Mouse (Mus musculus) ES-E14 (cell line): ENCODE data around the gene Eef1akmt1. TPM values are rescaled to one million over a fixed set of nuclear protein-coding genes. Genes with fewer than 3 reads are reported as not detected.

Experiments
- DNase-seq: peaks from one replicate; pipeline ENCODE4 v3.0.0-alpha.2; 2013; ENCODE audit warnings: low read depth, low spot score
- H3K27ac ChIP-seq: 2 replicates; pipeline ENCODE4 v1.5.1; 2012; ENCODE audit warnings: low read depth, mild to moderate bottlenecking, low read length, moderate library complexity, mixed read lengths; ENCODE audit not compliant: poor library complexity, insufficient read depth, severe bottlenecking
- H3K36me3 ChIP-seq: 2 replicates; pipeline ENCODE4 v1.6.1; 2012; ENCODE audit warnings: mild to moderate bottlenecking, low read length, moderate library complexity, mixed read lengths; ENCODE audit not compliant: control insufficient read depth, poor library complexity, insufficient read depth, severe bottlenecking
- H3K4me1 ChIP-seq, 2 experiments: fragments of 150-350 bp in 1 of 2; sonication (generic) in 1 of 2; 2 replicates each; pipeline ENCODE4 v1.6.1; 2012; ENCODE audit warnings: low read length in 2 of 2, mild to moderate bottlenecking in 1 of 2, mixed read lengths in 1 of 2; ENCODE audit not compliant: control insufficient read depth in 2 of 2, insufficient read depth in 2 of 2, poor library complexity in 1 of 2
- H3K4me3 ChIP-seq, 2 experiments: fragments of 150-350 bp in 1 of 2; sonication (generic) in 1 of 2; 2 replicates each; pipeline ENCODE4 v1.5.1; 2012; ENCODE audit warnings: low read length in 2 of 2, low read depth in 1 of 2, mild to moderate bottlenecking in 1 of 2, mixed read lengths in 1 of 2; ENCODE audit not compliant: insufficient read depth in 1 of 2, poor library complexity in 1 of 2, severe bottlenecking in 1 of 2
- H3K9ac ChIP-seq: 2 replicates; pipeline ENCODE4 v1.6.1; 2012; ENCODE audit warnings: low read depth, mild to moderate bottlenecking, low read length, mixed read lengths; ENCODE audit not compliant: poor library complexity, insufficient read depth, severe bottlenecking
- H3K9me3 ChIP-seq: fragments of 150-350 bp; sonication (generic); 2 replicates; pipeline ENCODE4 v1.6.1; 2012; ENCODE audit warnings: low read depth, mild to moderate bottlenecking, low read length; ENCODE audit not compliant: control insufficient read depth, insufficient read depth
- CHD2 ChIP-seq: IDR thresholded peaks from 2 replicates; pipeline ENCODE4 v1.6.1; 2014; ENCODE audit warnings: mild to moderate bottlenecking, low read depth, low read length, inconsistent platforms
- HCFC1 ChIP-seq: IDR thresholded peaks from 2 replicates; pipeline ENCODE4 v1.6.1; 2012; ENCODE audit warnings: low read length, inconsistent platforms, borderline replicate concordance; ENCODE audit not compliant: insufficient read depth
- MAFK ChIP-seq: IDR thresholded peaks from 2 replicates; pipeline ENCODE4 v1.6.1; 2014; ENCODE audit warnings: mild to moderate bottlenecking, low read depth, low read length, inconsistent platforms; ENCODE audit not compliant: insufficient read depth
- ZC3H11A ChIP-seq: IDR thresholded peaks from 2 replicates; pipeline ENCODE4 v1.6.1; 2012; ENCODE audit warnings: low read depth, mild to moderate bottlenecking, inconsistent platforms, low read length, borderline replicate concordance
- ZNF384 ChIP-seq: IDR thresholded peaks from 2 replicates; pipeline ENCODE4 v1.6.1; 2012; ENCODE audit warnings: low read depth, low read length, inconsistent platforms
- in situ Hi-C, 2 experiments: fragments of 600-800 bp; cut with MboI; formaldehyde crosslinking; loops; one replicate each; pipeline ENCODE4 v1.15.1; 2025; ENCODE audit warnings: low sequenced_read_pairs in 2 of 2, inconsistent platforms in 1 of 2; ENCODE audit not compliant: unreplicated experiment in 2 of 2
- total RNA-seq: library from RNA; depleted of rRNA; stranded (reverse); fragments of 300-350 nt; gene quantifications from 2 replicates; pipeline ENCODE4 v1.2.3, GENCODE M21; 2012

Eef1akmt1 gene
- total RNA-seq, 1 experiment, result 29.2 TPM

DNA sequence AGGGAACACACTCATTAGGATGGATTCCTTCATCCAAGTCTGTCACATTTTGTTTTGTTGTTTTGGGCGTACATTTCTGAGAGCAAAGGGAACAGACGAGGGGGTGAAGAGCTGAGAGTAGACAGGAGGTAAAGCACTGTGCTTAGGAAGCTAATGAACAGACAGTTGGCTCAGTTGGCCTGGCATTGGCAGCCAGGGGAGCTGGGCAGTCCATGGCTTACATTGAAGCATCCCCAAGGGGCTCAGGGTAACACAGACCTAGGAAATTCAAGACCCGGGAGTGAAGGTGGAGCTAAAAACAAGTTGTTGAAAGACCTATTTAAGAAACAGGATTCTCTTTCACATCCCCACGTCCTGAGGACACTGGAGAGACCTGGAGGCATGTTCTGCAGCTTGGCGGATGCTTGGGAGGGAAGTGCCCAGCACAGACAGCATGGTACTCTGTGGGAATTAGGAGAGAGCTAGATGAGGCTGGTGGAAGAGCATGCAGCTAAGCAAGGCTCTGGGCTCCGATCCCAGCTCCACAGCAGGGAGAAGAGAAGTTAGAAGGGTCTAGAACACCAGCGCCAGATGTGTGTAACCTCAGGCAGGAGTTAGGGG, 15.8 kb downstream of the Eef1akmt1 start:
- peaks cover 5% of the 10 kb centered on the region; the same call in 1 of the 2 replicates for H3K36me3 ChIP-seq
- no peak for TF ChIP-seq HCFC1
- TF ChIP-seq ZNF384, result no peak
- TF ChIP-seq CHD2, result no peak
- TF ChIP-seq ZC3H11A, result no peak
- no peak for TF ChIP-seq MAFK
- H3K4me1 ChIP-seq, result peaks cover 0 to 8% of the 10 kb centered on the region in 2 experiments; a peak in 1 of 4 replicates
- no peak overlapping the region for H3K9ac ChIP-seq
- in situ Hi-C loops, result no loop called here
- no peaks in the 10 kb centered on the region for H3K9me3 ChIP-seq
- no peak for DNase-seq
- H3K4me3 ChIP-seq, result no peak overlapping the region
- H3K27ac ChIP-seq, result no peak overlapping the region

GRCm38 (mm10) chr14:57554434-57554833, 17.0 kb downstream of the Eef1akmt1 start:
- H3K9me3 ChIP-seq, result no peaks in the 10 kb centered on the region
- H3K36me3 ChIP-seq, result peaks cover 10% of the 10 kb centered on the region; the same call in 1 of the 2 replicates
- in situ Hi-C loops, result no loop called here
- no peak overlapping the region for H3K4me3 ChIP-seq
- H3K9ac ChIP-seq, result no peak overlapping the region
- H3K4me1 ChIP-seq, result peaks cover 0 to 8% of the 10 kb centered on the region in 2 experiments; a peak in 1 of 4 replicates
- no peak overlapping the region for H3K27ac ChIP-seq
- DNase-seq, result no peak
- TF ChIP-seq MAFK (no peak), CHD2 (no peak), HCFC1 (no peak), ZC3H11A (no peak), ZNF384 (no peak)

GRCm38 (mm10) chr14:57552945-57553344, 18.5 kb downstream of the Eef1akmt1 start:
- TF ChIP-seq HCFC1, result no peak
- no peak for TF ChIP-seq ZNF384
- TF ChIP-seq MAFK, result no peak
- TF ChIP-seq CHD2, result no peak
- TF ChIP-seq ZC3H11A, result no peak
- no peak for DNase-seq
- Histone ChIP-seq H3K4me3 (no peak overlapping the region), H3K4me1 (peaks cover 0 to 8% of the 10 kb centered on the region in 2 experiments; a peak in 1 of 4 replicates), H3K36me3 (peaks cover 17% of the 10 kb centered on the region; the same call in 1 of the 2 replicates), H3K27ac (no peak overlapping the region), H3K9me3 (no peaks in the 10 kb centered on the region), H3K9ac (no peak overlapping the region)
- in situ Hi-C loops, result no loop called here

DNA sequence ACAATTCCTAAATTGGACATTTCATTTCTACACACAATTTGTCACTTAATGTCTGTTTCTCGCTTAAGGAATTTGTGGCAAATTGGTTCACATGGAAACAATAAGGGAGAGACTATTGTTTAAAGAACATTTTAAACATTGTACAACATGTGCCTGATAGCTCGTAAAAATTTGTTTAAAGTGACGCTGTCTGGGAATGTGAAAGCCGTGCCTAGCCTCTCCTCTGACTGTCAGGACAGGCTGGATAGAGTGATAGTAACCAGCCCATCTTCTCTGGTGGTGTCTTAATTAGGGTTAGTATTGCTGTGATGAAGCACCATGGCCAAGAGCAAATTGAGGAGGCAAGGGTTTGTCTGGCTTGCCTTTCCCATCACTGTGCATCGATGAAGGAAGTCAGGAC, 24.4 kb downstream of the Eef1akmt1 start:
- Histone ChIP-seq H3K9ac (no peak overlapping the region), H3K4me3 (no peak overlapping the region), H3K36me3 (peaks cover 11% of the 10 kb centered on the region; the same call in 1 of the 2 replicates), H3K27ac (no peak overlapping the region), H3K4me1 (peaks cover 5 to 21% of the 10 kb centered on the region in 2 experiments; a peak in 3 of 4 replicates), H3K9me3 (no peaks in the 10 kb centered on the region)
- no peak for DNase-seq
- in situ Hi-C loops, result no loop called here
- no peak for TF ChIP-seq MAFK
- no peak for TF ChIP-seq CHD2
- no peak for TF ChIP-seq ZNF384
- no peak for TF ChIP-seq HCFC1
- no peak for TF ChIP-seq ZC3H11A
